Mouse (Mus musculus): ENCODE results near the gene Olfr726.

Olfr726 gene

DNA sequence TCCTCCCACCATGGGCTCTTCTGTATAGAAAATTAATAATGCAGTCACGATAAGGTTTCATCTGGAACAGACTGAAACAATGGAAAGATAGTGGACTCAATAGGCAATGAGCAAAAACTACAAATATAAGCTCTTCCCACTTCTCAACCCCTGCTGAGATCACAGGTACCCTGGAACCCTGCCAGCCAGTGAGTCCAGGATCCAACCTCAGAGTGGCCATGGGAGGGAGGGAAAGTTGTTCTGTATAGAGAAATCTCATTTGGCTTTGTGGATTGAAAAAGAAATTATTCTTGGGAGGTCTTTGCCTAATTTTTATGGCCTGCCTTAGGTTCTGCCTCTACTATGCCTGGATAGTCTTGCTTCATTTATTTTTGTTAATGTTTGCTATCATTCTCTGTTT is at the start of gene Olfr726:
TSS of gene Olfr726 (minus strand) at position 101 of the 400 bp plus-strand sequence.
- DNase-seq (ENCODE audit: low read depth, low spot score) = no peak

DNA sequence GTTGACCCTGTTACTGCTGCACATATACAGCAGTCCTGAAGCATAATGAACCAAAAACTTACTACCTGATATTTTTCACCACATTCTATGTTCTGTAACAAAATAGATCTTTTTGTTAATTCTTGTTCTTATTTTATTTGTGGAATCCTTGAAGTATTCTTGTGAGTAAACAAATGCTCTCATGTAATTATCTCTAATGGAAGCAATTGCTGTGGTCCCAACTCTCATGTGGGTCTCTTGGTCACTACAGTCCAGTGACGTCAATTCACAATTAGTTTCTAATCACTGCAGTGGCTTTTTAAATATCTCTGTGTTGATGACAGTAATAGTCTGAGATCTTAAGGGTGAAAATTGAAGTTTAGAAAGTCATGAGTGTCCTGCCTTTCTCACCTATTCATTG is 32.1 kb upstream of the Olfr726 start, which contains the start of gene Olfr727:
TSS of gene Olfr727 (plus strand) at position 301 of the 400 bp plus-strand sequence.
- no peak for DNase-seq (ENCODE audit: low read depth, low spot score)

DNA sequence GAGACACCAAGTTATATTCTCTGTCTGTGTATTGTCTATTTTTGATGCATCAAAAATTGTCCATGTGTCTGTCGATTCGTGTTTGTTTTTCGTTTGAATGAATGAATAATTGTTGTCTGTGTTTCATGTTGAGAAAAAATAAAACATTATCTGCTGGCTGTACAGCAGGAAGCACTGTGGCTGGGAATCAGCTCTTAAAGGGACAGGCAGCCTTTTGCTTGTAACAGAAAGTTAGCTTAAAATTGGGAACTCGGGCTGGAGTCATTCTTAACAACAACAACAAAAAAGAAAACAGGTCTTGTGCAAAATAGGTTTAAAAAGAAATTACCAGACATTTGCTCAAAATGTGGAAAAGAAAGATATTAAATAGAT is 28.0 kb downstream of the Olfr726 start:
- DNase-seq (ENCODE audit: low read depth, low spot score) = no peak

DNA sequence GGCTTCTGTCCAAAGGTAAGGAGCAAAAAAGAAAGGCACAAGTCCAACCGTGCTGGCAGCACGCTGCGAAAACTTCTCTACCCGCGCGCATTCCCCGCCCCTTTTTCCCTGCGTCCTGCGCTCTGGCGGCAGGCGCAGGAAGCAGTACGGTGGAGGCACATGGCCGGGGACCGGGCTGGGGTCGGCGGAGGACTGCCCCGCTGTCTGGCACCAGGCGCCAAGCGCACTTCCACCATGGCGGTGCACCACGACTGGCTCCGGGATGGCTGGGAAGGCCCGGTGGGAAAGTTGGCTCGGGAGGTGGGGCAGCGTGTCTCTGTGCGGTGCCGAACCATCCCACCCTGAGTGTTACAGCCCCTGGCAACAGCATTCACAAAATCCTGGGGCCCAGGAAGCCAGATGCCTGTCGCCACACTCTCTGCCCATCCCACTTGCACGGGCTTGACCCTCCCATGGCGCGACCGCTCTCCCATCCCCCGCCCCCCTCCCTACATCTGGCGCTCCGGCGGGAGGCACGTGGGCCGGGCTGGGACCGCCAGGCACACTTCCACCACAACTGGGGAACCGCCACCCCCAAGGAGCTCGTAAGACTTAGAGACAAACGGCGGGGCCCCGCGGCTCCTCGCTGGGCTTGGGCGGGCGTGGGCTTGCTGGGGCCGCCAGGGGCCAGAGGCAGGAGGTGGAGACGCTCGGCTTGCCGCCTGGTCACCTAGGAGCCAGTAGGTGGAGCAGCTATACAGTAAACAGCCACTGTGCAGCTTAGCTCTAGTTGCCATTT is 28.6 kb downstream of the Olfr726 start:
- peak; percentile 87 for DNase-seq (ENCODE audit: low read depth, low spot score)

DNA sequence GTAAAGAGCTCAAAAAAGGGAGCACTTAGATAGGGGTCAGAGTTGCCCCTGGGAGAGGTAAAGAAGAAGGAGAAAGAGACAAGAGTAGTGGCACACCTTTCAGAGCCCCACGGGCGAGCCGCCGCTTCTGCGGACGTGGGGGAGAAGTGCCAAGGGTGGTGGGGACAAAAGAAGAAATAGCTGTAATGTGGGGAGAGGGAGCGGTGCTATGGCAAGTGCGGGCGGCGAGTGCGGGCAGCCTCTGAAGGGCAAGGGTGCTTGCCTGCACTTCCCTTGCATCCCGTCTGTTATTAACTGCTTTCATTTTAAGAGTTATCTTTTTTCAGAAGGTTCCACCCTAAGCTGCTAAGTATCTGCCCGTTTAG is 29.2 kb downstream of the Olfr726 start:
- no peak for DNase-seq (ENCODE audit: low read depth, low spot score)

DNA sequence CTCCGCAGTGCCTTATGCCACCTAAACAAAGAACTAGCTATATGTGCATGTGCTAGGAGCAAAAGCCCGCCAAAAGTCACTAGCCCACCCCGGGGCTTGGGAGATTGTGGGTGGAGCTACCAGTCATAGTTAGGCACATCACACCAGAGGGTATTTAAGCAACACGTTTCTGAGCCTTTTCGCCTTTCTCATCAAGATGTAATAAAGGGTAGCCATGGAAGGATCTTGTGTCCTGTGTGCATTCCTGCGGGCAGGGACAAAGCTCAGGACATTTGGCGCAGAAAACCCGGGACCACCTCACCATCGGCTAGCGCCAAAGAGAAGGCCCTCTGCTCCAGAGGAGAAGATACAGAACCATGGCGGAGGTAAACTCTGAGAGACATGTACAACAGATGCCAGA is 29.6 kb downstream of the Olfr726 start:
- peak; percentile 39 for DNase-seq (ENCODE audit: low read depth, low spot score)

DNA sequence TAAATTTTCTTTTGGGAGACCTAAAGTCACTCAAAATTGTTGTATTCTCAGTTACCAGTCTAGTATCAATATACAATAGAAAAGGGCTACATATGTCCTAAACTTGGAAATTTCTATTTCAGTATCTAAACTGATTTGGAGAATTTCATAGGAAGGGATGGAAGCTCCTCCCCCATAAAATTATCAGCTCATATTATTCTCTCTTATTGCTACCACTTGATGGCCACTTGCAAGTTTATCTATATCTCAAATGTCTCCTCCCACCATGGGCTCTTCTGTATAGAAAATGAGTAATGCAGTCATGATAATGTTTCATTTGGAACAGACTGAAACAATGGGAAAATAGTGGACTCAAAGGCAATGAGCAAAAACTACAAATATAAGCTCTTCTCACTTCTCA is 50.5 kb downstream of the Olfr726 start, which contains the start of gene Olfr725:
TSS of gene Olfr725 (minus strand) at position 101 of the 400 bp plus-strand sequence.
- DNase-seq (ENCODE audit: low read depth, low spot score) = no peak

Data from ES-CJ7 (cell line).